Mouse (Mus musculus): ENCODE measurements around the gene Hsp90b1.
A peak's percentile ranks its signal among the peaks of the same experiment; 100 is the strongest.
"Not testable (repeated sequence)": the region's sequence is repeated elsewhere in the genome, so short reads cannot be mapped to it uniquely, and the experiment has no call there.

Gene Hsp90b1

GRCm38 (mm10) chr10:86705318-86705921 lies at the start of gene Hsp90b1, which contains the start of gene Ttc41:
Gene Hsp90b1, minus strand, starts transcription at chr10:86705509.
Gene Ttc41, plus strand, starts transcription at chr10:86705811.
- ATAC-seq (ENCODE audit: insufficient number of reproducible peaks, low FRiP score, low TSS enrichment): peak; percentile 93

- ATAC-seq (ENCODE audit: insufficient number of reproducible peaks, low FRiP score, low TSS enrichment): no peak
Measured at GRCm38 (mm10) chr10:86744306-86744705, 39.0 kb upstream of the Hsp90b1 start.

DNA sequence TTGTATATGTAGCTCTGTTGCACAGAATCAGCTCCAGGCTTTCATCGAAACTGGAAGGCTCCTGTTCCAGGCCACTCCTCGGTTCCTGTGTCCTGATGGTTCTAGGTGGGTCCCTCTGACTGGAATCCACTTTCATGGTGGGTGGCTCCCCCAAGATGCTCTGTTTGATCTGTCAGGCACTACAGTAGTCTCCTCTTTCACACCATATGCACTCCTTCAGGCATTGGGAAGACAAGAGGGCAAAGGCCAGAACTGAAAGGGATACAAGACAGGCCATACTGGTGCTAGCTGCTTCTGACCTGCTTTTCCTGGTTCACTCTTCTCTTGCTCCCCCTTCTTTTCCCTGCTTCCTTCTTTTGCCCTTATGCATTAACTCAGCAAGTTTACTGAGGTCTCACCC lies 37.6 kb upstream of the Hsp90b1 start:
- no peak for ATAC-seq (ENCODE audit: insufficient number of reproducible peaks, low FRiP score, low TSS enrichment)

GRCm38 (mm10) chr10:86735036-86735435 lies 29.7 kb upstream of the Hsp90b1 start:
- no peak for ATAC-seq (ENCODE audit: insufficient number of reproducible peaks, low FRiP score, low TSS enrichment)

DNA sequence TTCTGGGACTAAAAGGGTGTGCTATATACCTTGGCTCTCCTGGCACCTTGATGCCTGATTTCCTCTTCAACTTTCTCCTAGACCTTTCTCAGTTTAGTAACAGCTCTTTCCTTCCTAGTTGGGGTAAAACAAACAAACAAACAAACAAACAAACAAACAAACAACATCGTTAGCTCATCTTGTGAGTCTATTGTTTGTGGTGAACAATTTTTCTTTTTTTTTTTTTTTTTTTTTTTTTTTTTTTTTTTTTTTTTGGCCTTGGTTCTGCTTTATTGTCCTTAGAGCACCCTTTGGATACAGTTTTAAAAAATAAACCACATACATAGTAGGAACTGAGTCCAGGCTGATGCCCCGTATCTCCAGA lies 26.2 kb upstream of the Hsp90b1 start:
- no peak for ATAC-seq (ENCODE audit: insufficient number of reproducible peaks, low FRiP score, low TSS enrichment)

GRCm38 (mm10) chr10:86730823-86731499 lies 25.7 kb upstream of the Hsp90b1 start:
- peak; percentile 73 for ATAC-seq (ENCODE audit: insufficient number of reproducible peaks, low FRiP score, low TSS enrichment)

DNA sequence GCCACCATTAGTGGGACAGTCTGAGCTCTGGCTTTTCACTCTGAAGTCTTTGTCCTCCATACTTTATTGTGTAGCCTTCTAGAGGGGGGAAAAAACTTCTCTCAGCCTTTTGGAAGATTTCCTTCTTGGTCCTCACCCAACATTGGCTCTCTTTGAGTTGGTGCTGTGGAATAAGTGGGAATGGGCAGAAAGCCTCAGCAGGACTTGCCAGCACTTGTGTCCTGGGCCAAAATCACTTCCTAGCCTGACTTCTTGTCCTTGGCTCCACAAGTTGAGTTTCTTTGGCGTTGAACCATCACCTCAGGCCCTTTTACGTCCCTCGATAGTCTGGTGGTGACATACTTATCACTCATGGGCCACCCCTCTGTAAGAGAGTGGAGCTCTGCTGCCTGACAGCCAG lies 22.9 kb upstream of the Hsp90b1 start:
- no peak for ATAC-seq (ENCODE audit: insufficient number of reproducible peaks, low FRiP score, low TSS enrichment)

DNA sequence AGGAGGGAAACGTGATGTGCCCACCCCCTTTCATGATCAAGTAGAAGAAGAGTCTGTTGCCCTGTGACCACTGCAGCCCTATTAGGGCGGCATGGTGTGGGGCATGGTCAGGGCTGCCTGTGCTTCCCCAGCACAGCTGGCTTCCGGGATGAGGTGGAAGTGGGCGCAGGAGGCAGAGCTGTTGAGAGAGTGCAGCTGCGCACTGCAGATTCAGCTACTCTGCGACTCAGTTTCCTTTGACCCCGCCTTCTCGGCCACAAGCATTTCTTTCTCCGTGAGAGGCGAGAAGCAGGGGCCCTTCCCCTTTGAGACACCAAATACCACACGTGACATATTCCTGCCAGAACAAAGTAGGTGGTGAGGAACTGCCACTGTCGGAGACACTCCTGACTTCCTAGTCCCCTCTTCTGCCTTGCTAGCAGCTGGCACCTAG lies 22.3 kb upstream of the Hsp90b1 start:
- ATAC-seq (ENCODE audit: insufficient number of reproducible peaks, low FRiP score, low TSS enrichment): no peak; the same call in 1 of the 2 replicates

- ATAC-seq (ENCODE audit: insufficient number of reproducible peaks, low FRiP score, low TSS enrichment): no peak
Measured at GRCm38 (mm10) chr10:86712156-86712555, 6.8 kb upstream of the Hsp90b1 start.

GRCm38 (mm10) chr10:86707134-86707533 lies 1.8 kb upstream of the Hsp90b1 start:
- no peak for ATAC-seq (ENCODE audit: insufficient number of reproducible peaks, low FRiP score, low TSS enrichment)

DNA sequence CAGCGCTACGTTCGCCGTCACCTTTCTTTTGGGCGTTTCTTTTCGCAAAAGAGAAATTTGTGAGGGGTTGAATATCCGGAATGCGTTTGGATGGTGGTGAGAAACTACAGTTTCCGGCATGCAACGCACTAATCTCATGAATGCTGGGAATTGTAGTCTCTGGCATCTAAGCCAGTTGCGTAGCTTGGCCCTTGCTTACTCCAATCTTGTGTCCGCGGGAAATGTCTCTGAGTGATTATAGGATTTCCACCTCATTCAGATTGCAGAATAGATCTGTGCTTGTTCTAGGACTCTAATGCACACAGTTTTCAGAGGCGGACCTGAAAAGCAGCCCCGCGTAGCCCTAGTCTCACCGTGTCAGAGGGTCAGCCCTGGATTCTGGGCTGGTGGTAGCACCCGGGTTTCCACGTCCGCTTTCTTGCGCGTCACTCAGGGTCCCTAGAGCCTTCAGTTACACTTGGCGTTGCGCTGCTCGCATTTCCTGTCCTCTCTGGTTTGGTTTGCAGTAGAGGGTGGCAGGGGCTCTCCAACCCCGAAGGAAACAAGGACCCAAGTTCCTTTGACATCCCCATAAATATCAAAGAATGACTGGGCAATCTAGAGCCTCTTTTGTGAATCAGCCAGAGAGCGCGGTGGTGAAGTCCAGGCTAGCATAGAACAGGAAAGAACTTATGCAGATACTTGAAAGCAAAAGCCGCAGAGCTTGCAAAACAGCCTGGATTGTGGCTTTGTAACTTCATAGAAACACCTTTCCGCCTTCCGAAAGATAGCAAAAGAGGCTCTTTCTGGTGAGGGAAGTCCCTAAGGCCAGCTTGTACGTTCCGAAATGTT lies 828 bp upstream of the Hsp90b1 start:
- peak; percentile 81 for ATAC-seq (ENCODE audit: insufficient number of reproducible peaks, low FRiP score, low TSS enrichment)

- ATAC-seq (ENCODE audit: insufficient number of reproducible peaks, low FRiP score, low TSS enrichment): no peak
Measured at GRCm38 (mm10) chr10:86704589-86705191, 619 bp downstream of the Hsp90b1 start.

DNA sequence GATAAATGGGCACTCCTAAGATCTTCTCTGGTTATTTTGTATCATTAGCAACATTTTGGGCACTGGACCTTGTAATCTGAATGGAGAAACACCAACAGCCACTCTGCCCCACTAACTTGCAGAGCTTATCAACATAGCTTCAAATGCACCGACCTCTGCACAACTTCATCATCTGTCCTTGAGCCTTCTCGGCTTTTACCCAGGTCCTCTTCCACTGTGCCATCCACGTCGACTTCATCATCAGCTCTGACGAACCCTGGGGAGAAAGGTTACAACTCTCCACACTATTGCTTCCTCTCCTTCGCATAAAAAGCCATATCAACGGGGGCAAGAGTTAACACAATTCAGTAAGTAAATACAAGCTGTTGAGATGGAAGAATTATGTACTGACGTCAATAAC lies 1.2 kb downstream of the Hsp90b1 start:
- no peak for ATAC-seq (ENCODE audit: insufficient number of reproducible peaks, low FRiP score, low TSS enrichment)

DNA sequence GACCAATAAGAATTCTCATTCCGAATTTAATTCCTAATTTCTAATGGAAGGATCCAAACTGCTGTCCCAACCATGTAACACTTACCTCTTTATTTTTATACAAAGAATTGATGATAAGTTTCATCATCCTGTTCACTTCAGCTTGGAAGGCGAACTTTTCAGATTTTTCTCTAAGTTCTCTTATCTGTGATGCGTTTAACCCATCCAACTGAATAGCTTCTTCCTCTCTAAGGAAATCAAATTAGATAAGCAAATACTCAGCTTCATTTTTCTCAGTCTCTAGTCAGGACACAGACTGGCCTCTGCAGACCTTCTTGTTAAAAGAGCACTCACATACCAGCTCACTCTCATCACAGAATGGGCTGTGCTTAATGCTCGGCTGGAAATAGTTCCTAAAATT lies 1.9 kb downstream of the Hsp90b1 start:
- ATAC-seq (ENCODE audit: insufficient number of reproducible peaks, low FRiP score, low TSS enrichment): no peak

DNA sequence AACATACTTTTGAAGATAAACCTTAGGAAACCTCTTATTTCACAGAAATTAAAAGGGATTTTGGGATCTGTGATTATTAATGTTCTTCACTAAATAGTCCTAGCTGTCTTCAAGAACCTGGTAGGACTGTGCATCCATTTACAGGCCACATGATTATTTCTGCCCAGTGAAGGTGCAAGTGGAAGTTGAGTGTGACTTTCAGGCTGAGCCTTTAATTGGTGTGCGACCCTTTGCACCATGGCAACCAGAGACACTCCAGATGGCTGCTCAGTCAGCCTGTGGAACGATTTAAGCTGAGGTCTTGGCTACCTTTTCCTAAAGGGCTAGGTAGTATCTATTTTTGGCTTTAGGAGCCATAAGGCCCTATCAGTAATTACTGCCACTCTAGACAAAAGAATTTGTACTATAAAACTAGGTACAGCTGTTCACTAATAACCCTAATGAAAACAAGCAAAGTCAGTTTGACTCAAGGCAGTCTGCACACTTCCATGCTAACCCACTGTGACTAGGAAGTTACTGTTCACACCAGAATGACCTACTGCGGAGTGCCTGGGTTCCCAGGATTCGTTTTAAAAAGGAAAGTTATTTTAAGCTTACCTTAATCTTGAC lies 2.9 kb downstream of the Hsp90b1 start:
- ATAC-seq (ENCODE audit: insufficient number of reproducible peaks, low FRiP score, low TSS enrichment): no peak

DNA sequence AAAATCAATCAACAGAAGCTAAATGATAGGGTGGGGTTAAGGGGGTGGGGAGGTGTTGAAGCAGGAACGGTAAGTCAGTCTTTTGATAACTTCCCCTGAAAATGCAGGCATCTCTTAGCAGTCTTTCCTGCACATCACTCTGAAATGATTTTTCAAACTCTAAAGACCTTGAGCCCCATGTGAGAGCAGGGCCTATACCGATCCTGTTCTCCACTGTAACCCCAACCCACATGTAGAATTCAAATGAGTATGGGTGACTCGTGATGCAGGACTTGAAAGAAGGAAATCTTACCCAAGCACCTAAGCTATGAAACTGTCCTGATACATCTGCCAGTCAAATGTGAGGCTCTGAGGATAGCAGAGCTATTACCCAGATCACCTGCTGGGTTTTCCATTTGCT lies 4.3 kb downstream of the Hsp90b1 start:
- ATAC-seq (ENCODE audit: insufficient number of reproducible peaks, low FRiP score, low TSS enrichment): no peak

GRCm38 (mm10) chr10:86700251-86700650 lies 5.1 kb downstream of the Hsp90b1 start:
- no peak for ATAC-seq (ENCODE audit: insufficient number of reproducible peaks, low FRiP score, low TSS enrichment)

GRCm38 (mm10) chr10:86686017-86686360 lies 19.3 kb downstream of the Hsp90b1 start:
- ATAC-seq (ENCODE audit: insufficient number of reproducible peaks, low FRiP score, low TSS enrichment): not testable (repeated sequence)

- peak; percentile 96 for ATAC-seq (ENCODE audit: insufficient number of reproducible peaks, low FRiP score, low TSS enrichment)
Measured at GRCm38 (mm10) chr10:86685179-86686016, 19.9 kb downstream of the Hsp90b1 start.

- not testable (repeated sequence) for ATAC-seq (ENCODE audit: insufficient number of reproducible peaks, low FRiP score, low TSS enrichment)
Measured at GRCm38 (mm10) chr10:86684797-86685178, 20.5 kb downstream of the Hsp90b1 start.
